Mouse (Mus musculus) adrenal gland, adult 2 months (tissue): ENCODE measurements around the gene Ctso. TPM values are rescaled to one million over a fixed set of nuclear protein-coding genes. Genes with fewer than 3 reads are reported as not detected.

Experiments
- DNase-seq: peaks from one replicate; pipeline ENCODE4 v3.0.0; 2021
- polyA plus RNA-seq: library from polyadenylated mRNA; depleted of rRNA; stranded (reverse); fragments of >200 nt; gene quantifications from 2 replicates; pipeline ENCODE4 v1.2.3, GENCODE M21; 2012; rRNA removed
- total RNA-seq, 2 experiments: library from RNA; stranded (reverse); gene quantifications; 2 replicates each; pipeline ENCODE4 v1.2.3; 2021

The Ctso gene
- total and polyA plus RNA-seq, 3 experiments, result 10.0 to 68.2 (median 32.6) TPM

DNA sequence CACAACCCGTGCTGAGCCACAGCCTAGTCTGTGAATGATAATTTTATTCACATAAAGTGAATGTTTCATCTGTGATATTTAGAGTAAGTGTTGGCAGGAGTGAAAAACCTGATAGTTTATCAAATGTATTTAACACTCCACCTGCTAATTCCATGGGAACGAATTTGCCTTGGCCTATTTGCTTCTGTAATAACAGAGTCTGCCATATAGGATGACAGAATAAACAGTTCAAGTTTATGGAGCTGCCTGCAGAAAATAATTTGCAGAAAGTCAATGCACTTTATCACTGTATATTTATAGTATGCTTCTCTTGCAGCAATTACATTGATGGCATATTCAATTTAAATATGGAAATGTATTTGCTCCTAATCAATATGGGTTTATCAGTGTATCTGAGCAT lies 19.4 kb downstream of the Ctso start:
- DNase-seq, result no peak

DNA sequence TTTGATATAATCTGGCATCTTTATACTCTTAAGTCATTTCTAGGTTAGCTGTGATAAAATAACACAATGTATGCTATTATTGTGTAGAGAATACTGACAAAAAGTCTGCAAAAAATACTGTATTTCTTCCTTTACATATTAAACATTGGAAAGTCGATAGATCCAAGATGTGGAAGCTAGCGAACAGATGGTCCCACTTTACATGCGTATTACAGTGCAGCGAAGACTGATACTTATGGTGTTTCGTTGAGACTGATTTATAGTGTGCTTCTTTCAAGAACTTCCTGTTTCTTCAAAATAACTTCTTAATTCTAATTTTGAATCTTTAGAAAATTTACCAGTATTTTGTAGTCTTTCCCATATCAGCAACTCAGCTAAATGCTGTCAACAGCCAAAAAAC lies 25.1 kb downstream of the Ctso start:
- no peak for DNase-seq

GRCm38 (mm10) chr3:81961336-81961735 lies 28.9 kb downstream of the Ctso start:
- no peak for DNase-seq

- no peak for DNase-seq
Observed at GRCm38 (mm10) chr3:81963768-81964167, 31.4 kb downstream of the Ctso start.

DNA sequence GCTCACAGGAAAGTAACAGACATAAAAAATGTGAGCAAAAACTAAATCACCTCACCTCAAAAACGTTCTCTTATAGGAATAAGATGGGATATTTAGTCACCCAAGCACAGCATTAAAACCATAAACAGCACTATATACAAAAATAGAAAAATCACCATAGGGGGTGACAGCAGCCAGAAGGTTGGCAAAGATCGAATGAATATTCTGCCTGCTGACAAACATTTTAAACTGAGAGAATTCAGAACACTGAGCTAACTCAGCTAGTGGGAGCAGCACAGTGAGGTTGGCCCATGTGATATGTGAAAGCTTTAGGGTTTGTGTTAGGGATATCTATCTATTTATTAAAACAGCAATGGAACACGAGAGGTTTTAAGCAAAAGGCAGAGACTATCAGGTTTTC lies 32.2 kb downstream of the Ctso start:
- DNase-seq, result no peak

DNA sequence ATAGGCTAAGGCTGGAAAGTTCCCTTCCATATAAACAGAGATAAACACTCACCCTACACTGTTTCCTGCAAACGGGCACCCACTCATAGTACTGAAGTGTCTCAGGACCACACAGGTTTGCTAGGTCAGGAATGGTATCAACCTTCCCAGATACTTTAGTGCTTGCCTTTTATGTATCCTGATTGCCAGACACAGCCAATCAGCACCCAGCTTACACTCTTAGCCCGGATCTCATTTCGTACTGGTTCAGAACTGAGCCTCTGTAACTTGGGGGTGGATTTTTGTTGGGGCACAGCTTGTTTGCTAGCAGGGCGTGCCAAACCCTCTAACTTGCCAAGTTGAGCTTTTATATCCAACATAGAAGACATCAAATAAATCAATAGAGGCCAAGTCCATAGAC lies 43.2 kb downstream of the Ctso start:
- no peak for DNase-seq

DNA sequence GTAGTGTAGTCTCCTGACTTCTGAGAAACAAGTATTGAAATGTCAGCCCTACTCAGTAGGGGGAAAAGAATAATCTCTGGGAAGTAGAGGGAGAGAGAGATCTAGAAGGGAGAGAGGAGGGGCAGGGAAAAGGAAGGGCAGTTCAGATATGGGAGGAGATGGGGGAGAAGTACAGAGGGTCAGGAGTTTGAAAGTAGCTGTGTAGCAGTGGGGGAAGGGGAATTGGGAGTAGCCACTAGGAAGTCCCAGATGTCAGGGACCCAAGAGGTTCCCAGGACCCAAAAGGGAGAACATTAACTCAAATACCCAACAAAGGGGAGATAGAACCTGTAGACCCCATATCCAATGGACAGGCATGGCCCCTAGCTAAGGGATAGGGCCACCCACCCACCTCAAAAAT lies 43.7 kb downstream of the Ctso start, which contains the start of gene Tdo2:
Gene Tdo2, minus strand, starts transcription at position 101 of the 400 bp plus-strand sequence.
- no peak for DNase-seq

GRCm38 (mm10) chr3:81981576-81981975 lies 49.2 kb downstream of the Ctso start:
- DNase-seq, result no peak

DNA sequence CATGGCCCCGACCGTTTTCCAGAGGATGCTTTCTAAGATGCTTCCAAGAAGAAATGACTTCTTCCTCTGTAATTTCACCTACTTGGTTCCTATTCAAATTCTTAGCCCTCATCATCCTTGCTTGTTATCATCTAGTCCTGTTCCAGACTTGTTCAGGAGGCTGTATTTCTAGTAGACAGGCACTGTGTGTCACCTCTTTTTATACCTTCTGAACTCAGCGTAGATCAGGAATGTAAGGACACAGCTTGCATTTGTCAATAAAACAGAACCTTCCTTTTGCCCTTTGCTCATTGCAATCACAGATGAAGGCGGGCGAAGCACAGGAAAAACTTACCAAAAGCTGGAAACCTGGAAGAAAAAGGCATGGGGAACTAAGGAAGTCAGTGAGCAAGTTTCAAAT lies 49.6 kb downstream of the Ctso start, which contains the start of gene Asic5:
Gene Asic5, plus strand, starts transcription at position 301 of the 400 bp plus-strand sequence.
- no peak for DNase-seq

GRCm38 (mm10) chr3:81983120-81983895 lies 50.9 kb downstream of the Ctso start:
- DNase-seq, result peak; percentile 70

DNA sequence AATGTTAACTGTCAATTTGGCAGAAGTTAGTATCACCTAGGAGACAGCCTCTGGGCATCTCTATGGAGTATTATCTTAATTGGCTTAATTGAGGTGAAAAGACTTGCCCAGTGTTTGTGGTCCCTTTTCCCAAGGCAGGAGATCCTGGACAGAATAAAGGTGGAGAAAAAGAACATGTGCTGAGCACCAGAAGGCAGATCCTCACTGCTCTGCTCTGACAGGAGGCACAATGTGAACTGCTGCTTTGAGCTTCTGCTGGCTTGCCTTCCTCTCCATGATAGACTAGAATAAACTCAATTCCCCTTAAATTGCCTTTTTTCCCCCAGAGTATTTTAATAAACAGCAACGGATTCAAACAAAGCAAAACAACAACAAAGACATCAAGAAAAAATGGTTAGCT lies 52.7 kb downstream of the Ctso start:
- no peak for DNase-seq

DNA sequence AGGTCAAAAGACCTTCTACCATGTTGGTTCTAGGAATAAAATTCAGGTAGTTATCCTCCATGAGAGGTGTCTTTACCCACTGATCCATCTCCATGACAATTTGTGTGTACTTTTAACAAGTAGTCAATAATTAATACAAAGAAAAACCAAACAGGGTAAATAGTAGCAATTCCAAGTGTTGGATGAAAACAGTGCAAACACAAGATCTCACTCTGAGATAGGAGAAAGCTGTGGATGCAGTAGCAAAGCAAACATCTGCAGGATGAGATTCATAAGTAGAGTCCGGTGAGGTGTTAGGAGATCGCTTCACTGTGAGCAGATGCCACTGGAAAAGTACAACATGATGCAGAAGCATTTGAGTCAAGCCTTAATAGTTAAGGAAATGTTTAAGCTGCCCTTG lies 53.7 kb downstream of the Ctso start:
- DNase-seq, result no peak

- DNase-seq, result no peak
Observed at GRCm38 (mm10) chr3:81987628-81988027, 55.2 kb downstream of the Ctso start.

GRCm38 (mm10) chr3:81989692-81990141 lies 57.3 kb downstream of the Ctso start:
- no peak for DNase-seq

- DNase-seq, result peak; percentile 61
Observed at GRCm38 (mm10) chr3:81990531-81990930, 58.1 kb downstream of the Ctso start.

DNA sequence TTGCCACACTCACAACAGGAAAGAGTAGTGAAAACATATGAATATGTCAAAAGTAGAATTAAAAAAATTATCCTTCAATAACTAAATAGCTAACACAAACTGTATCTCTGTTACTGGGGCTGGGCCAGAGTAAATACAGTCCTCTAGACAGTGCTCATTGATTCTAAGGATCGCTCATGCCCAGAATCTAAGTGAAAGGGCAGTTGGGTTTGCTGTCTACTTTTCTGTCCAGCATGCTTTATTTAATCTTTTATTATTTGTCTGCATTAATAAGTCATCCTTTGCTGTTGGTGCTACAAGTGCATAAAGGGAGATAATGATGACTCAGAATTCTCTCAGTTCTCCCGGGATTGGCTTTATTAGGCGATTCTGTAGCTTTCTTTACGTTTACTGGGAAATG lies 63.0 kb downstream of the Ctso start:
- DNase-seq, result no peak

DNA sequence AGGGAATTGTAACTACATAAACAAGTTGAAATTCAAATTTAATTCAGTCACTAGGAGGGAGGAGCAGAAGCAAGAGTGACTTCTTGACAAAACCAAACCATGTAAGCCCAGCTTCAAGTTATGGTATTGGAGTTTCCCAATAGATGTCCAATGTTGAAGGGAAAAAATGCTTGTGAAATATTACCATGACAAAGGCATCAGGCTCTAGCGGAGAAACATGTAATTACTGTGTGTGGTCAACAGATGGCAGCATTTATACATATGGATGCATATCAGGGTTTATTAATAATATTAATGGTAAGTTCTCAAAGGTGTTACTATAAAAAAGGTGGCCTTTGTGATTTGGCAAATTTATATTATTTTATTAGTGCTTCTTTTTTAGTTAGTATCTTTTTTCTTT lies 63.6 kb downstream of the Ctso start:
- DNase-seq, result no peak

Other genes starting within 250 kb of the Ctso start
- gene Tdo2, start 43.6 kb downstream of the Ctso start, total RNA-seq, result 1 to 10 TPM in 1 of 2 experiments, under 1 TPM in 1; 0.17 to 4.0 TPM
- 0.40 and 2.0 TPM in 2 replicates for gene Tdo2, start 43.6 kb downstream of the Ctso start, polyA plus RNA-seq
- gene Asic5, start 49.7 kb downstream of the Ctso start, total RNA-seq, result not detected
- gene Asic5, start 49.7 kb downstream of the Ctso start, polyA plus RNA-seq, result not detected in 2 replicates
- gene Gucy1b1, start 142.1 kb downstream of the Ctso start, total RNA-seq, result 10 to 100 TPM in 1 of 2 experiments, 1 to 10 TPM in 1; 7.8 to 12.3 TPM
- 1.0 and 1.3 TPM in 2 replicates for gene Gucy1b1, start 142.1 kb downstream of the Ctso start, polyA plus RNA-seq
- gene Gucy1a1, start 213.2 kb downstream of the Ctso start, total RNA-seq, result 10 to 100 TPM; 22.4 to 32.3 TPM
- 5.3 and 7.9 TPM in 2 replicates for gene Gucy1a1, start 213.2 kb downstream of the Ctso start, polyA plus RNA-seq